Comparison of ENCODE assay signal across 29 mouse cellular contexts in genomic region chr3:104771460-104771859, GRCm38 (mm10). TPM values are rescaled to one million over a fixed set of nuclear protein-coding genes. Genes with fewer than 3 reads are reported as not detected.
DNase-seq lines count a peak whose midpoint lies in the region; ATAC-seq and TF ChIP-seq lines count a peak whose summit lies in the region.
"Had no signal": no experiment of that assay in that cellular context is flagged by ENCODE, and none has a peak within 500 bp of the region (broad histone marks: within the 10 kb centered on the region; RNA-seq: fewer than 3 reads in every experiment).

No protein-coding gene starts in this region.

- H3K9ac ChIP-seq in heart, adult 2 months (ENCODE audit: low read depth, low read length): no peak overlapping the region
- no peak overlapping the region for H3K9ac ChIP-seq in hindbrain, embryonic 16.5 days (ENCODE audit: low read depth, low read length)
- H3K9ac ChIP-seq: forebrain, embryonic 15.5 days; heart, embryonic 13.5 days; intestine, embryonic 15.5 days; limb, embryonic 13.5 days; liver, embryonic 12.5 days; midbrain, embryonic 13.5 days; neural tube, embryonic 12.5 days had no signal

- no peaks in the 10 kb centered on the region for H3K36me3 ChIP-seq in heart, adult 2 months (ENCODE audit: control insufficient read depth, insufficient read depth, low read length)
- no peaks in the 10 kb centered on the region for H3K36me3 ChIP-seq in hindbrain, embryonic 16.5 days (ENCODE audit: control insufficient read depth, insufficient read depth, low read length)
- H3K36me3 ChIP-seq: forebrain, embryonic 15.5 days; G1E; heart, embryonic 13.5 days; intestine, embryonic 15.5 days; limb, embryonic 13.5 days; liver, embryonic 12.5 days; midbrain, embryonic 13.5 days; neural tube, embryonic 12.5 days had no signal

- WGBS in heart, adult 2 months: 62% methylated on average over 6 of the region's 6 CpGs
- WGBS in hindbrain, embryonic 16.5 days: 60% methylated on average over 6 of the region's 6 CpGs

- no peak overlapping the region for H3K27ac ChIP-seq in heart, adult 2 months
- no peak overlapping the region for H3K27ac ChIP-seq in hindbrain, embryonic 16.5 days (ENCODE audit: low read depth, low read length)
- H3K27ac ChIP-seq: forebrain, embryonic 15.5 days; heart, embryonic 13.5 days; intestine, embryonic 15.5 days; liver, embryonic 12.5 days; midbrain, embryonic 13.5 days; neural tube, embryonic 12.5 days had no signal

- no peak for TF ChIP-seq POLR2A in heart, adult 2 months (IDR thresholded peaks at IDR 0.05; ENCODE audit: insufficient read depth, low read depth, low read length)

- H3K79me2 ChIP-seq in heart, adult 2 months (replicated peaks; ENCODE audit: control insufficient read depth, insufficient read depth, low read length): no peaks in the 10 kb centered on the region

- no peak for TF ChIP-seq CTCF in heart, adult 2 months (IDR thresholded peaks at IDR 0.05)

- peak; percentile 73 for ATAC-seq in megakaryocyte, adult 5-6 weeks (ENCODE audit: poor library complexity, severe bottlenecking)
- no peak for ATAC-seq in hindbrain, embryonic 16.5 days
- ATAC-seq: forebrain, embryonic 15.5 days; intestine, embryonic 15.5 days; liver, embryonic 12.5 days; midbrain, embryonic 13.5 days had no signal

- no peaks in the 10 kb centered on the region for H3K27me3 ChIP-seq in heart, adult 2 months (ENCODE audit: control insufficient read depth, insufficient read depth, low read length)
- H3K27me3 ChIP-seq in hindbrain, embryonic 16.5 days (replicated peaks; ENCODE audit: control insufficient read depth, insufficient read depth, low read length): peaks cover 5% of the 10 kb centered on the region
- H3K27me3 ChIP-seq: Patski had no signal

- H3K9me3 ChIP-seq in hindbrain, embryonic 16.5 days (ENCODE audit: control insufficient read depth, low read length): no peaks in the 10 kb centered on the region
- H3K9me3 ChIP-seq: forebrain, embryonic 15.5 days; G1E; heart, embryonic 13.5 days; intestine, embryonic 15.5 days; limb, embryonic 13.5 days; liver, embryonic 12.5 days; megakaryocyte, embryonic 14.5 days; midbrain, embryonic 13.5 days; neural tube, embryonic 12.5 days had no signal

- H3K4me1 ChIP-seq in heart, adult 2 months (ENCODE audit: control insufficient read depth, insufficient read depth, low read length): no peaks in the 10 kb centered on the region
- H3K4me1 ChIP-seq in hindbrain, embryonic 16.5 days (ENCODE audit: control insufficient read depth, insufficient read depth, low read depth, low read length): no peaks in the 10 kb centered on the region
- H3K4me1 ChIP-seq: forebrain, embryonic 15.5 days; intestine, embryonic 15.5 days; midbrain, embryonic 13.5 days; neural tube, embryonic 12.5 days had no signal

- DNase-seq in heart, adult 11 months: peak; percentile 76
- no peak for DNase-seq in heart, adult 2 months
- DNase-seq in T-cell, adult 2 months (ENCODE audit: low spot score): peak; percentile 68
- DNase-seq in thymus, postnatal 4 days: peak; percentile 33
- DNase-seq in urinary bladder, postnatal 25 days (ENCODE audit: low spot score): no peak
- DNase-seq: adrenal gland, adult 8-10 months; cerebellum, adult 8-10 months; gastrocnemius, postnatal 14 days; heart, adult 18-20 months; heart, postnatal 14 days; kidney, adult 9 months; kidney, postnatal 14 days; layer of hippocampus, postnatal 36 days; lung, adult 18-20 months; lung, postnatal 14 days; right cerebral cortex, postnatal 14 days had no signal

- intact Hi-C loops in heart, adult 2 months (cut with DNase I): no loop called here

- no peak overlapping the region for H3K4me3 ChIP-seq in heart, adult 2 months
- H3K4me3 ChIP-seq in hindbrain, embryonic 16.5 days (ENCODE audit: low read length): no peak overlapping the region
- H3K4me3 ChIP-seq: forebrain, embryonic 15.5 days; heart, embryonic 13.5 days; intestine, embryonic 15.5 days; limb, embryonic 13.5 days; liver, embryonic 12.5 days; midbrain, embryonic 13.5 days; neural tube, embryonic 12.5 days had no signal

- no peak for TF ChIP-seq EP300 in heart, adult 2 months (IDR thresholded peaks at IDR 0.05; ENCODE audit: insufficient read depth, low read depth, low read length)

- H3K4me2 ChIP-seq in hindbrain, embryonic 16.5 days (ENCODE audit: low read length): no peak overlapping the region
- H3K4me2 ChIP-seq: forebrain, embryonic 15.5 days; heart, embryonic 13.5 days; intestine, embryonic 15.5 days; limb, embryonic 13.5 days; liver, embryonic 12.5 days; midbrain, embryonic 13.5 days; neural tube, embryonic 12.5 days had no signal

RNA-seq across cellular contexts. Expression of gene Ppm1j, which starts 9.4 kb away (rescaled TPM):
- total RNA-seq in heart, adult 2 months (2021): 10 to 100 TPM; 17.5 to 20.1 TPM
- polyA plus RNA-seq in heart, adult 2 months (2012; rRNA removed): 42.4 and 47.6 TPM in 2 replicates
- total RNA-seq in megakaryocyte, adult 5-6 weeks (2015): 0.41 and 0.56 TPM in 2 replicates
- 0.24 and 0.44 TPM in 2 replicates for total RNA-seq in megakaryocyte, adult 5-6 weeks (2017)
- 0.89 and 2.5 TPM in 2 replicates for polyA plus RNA-seq in hindbrain, embryonic 16.5 days (2015; fragmentation: Nextera tagmentation; extraction: Ambion mirVana)
- total RNA-seq: G1E had no signal

RNA-seq across cellular contexts. Expression of gene Fam19a3, which starts 10.2 kb away (rescaled TPM):
- total RNA-seq in heart, adult 2 months (2021): 1 to 10 TPM; 1.2 to 1.4 TPM
- polyA plus RNA-seq in heart, adult 2 months (2012; rRNA removed): 2.4 and 3.4 TPM in 2 replicates
- total RNA-seq in megakaryocyte, adult 5-6 weeks (2015): 0.16 TPM in 1 of 2 replicates, not detected in the other
- total RNA-seq in megakaryocyte, adult 5-6 weeks (2017): 0.04 TPM in 1 of 2 replicates, not detected in the other
- polyA plus RNA-seq in hindbrain, embryonic 16.5 days (2015; fragmentation: Nextera tagmentation; extraction: Ambion mirVana): 0.05 and 0.10 TPM in 2 replicates
- total RNA-seq: layer of hippocampus, postnatal 36 days; left cerebral cortex, postnatal 10 days had no signal
- polyA plus RNA-seq: G1E; liver, embryonic 12.5 days; midbrain, embryonic 13.5 days; neural tube, embryonic 12.5 days had no signal

RNA-seq across cellular contexts. Expression of gene Rhoc, which starts 16.7 kb away (rescaled TPM):
- 10 to 100 TPM; 83.8 to 89.9 TPM for total RNA-seq in heart, adult 2 months (2021)
- polyA plus RNA-seq in heart, adult 2 months (2012; rRNA removed): 85.3 and 101 TPM in 2 replicates
- total RNA-seq in megakaryocyte, adult 5-6 weeks (2015): 1.4 and 2.1 TPM in 2 replicates
- 2.9 and 3.7 TPM in 2 replicates for total RNA-seq in megakaryocyte, adult 5-6 weeks (2017)
- polyA plus RNA-seq in hindbrain, embryonic 16.5 days (2015; fragmentation: Nextera tagmentation; extraction: Ambion mirVana): 65.1 and 67.0 TPM in 2 replicates

RNA-seq across cellular contexts. Expression of gene Mov10, which starts 46.9 kb away (rescaled TPM):
- 1 to 10 TPM; 4.6 to 5.9 TPM for total RNA-seq in heart, adult 2 months (2021)
- 5.7 and 7.4 TPM in 2 replicates for polyA plus RNA-seq in heart, adult 2 months (2012; rRNA removed)
- 8.3 and 8.4 TPM in 2 replicates for total RNA-seq in megakaryocyte, adult 5-6 weeks (2015)
- 3.8 TPM in 2 replicates for total RNA-seq in megakaryocyte, adult 5-6 weeks (2017)
- 9.1 and 12.4 TPM in 2 replicates for polyA plus RNA-seq in hindbrain, embryonic 16.5 days (2015; fragmentation: Nextera tagmentation; extraction: Ambion mirVana)

Comparison
In these comparisons a context has a peak if more than half of its experiments do, and no peak if none do; other contexts are left out.
1. DNase-seq: peak in heart, adult 11 months (single experiment), T-cell, adult 2 months (single experiment) and thymus, postnatal 4 days (single experiment); none in heart, adult 2 months (0 of 2) and urinary bladder, postnatal 25 days (single experiment).
2. RNA of gene Ppm1j, which starts 9.4 kb away (total RNA-seq): 17.5 to 20.1 TPM in heart, adult 2 months; 0.24 to 0.56 TPM in megakaryocyte, adult 5-6 weeks; every median in the first group is over 10 times any median in the second.
3. RNA of gene Rhoc, which starts 16.7 kb away (total RNA-seq): 83.8 to 89.9 TPM in heart, adult 2 months; 1.4 to 3.7 TPM in megakaryocyte, adult 5-6 weeks; every median in the first group is over 10 times any median in the second.